ENCODE assay signal across 8 mouse cellular contexts in genomic region chr11:113990466-113990865, GRCm38 (mm10).
DNase-seq lines count a peak whose midpoint lies in the region; ATAC-seq and TF ChIP-seq lines count a peak whose summit lies in the region.

No protein-coding gene starts in this region.

- peaks cover 35% of the 10 kb centered on the region for H3K4me1 ChIP-seq in forebrain, embryonic 10.5 days
- H3K4me1 ChIP-seq in heart, embryonic 16.5 days (ENCODE audit: control insufficient read depth, insufficient read depth, low read length) = peaks cover 16% of the 10 kb centered on the region
- no peaks in the 10 kb centered on the region; the same call in 1 of the 2 replicates for H3K4me1 ChIP-seq in kidney, postnatal 0 days (replicated peaks; ENCODE audit: insufficient read depth, low read length)
- H3K4me1 ChIP-seq in limb, embryonic 14.5 days (ENCODE audit: control insufficient read depth, insufficient read depth, low read length) = peaks cover 25% of the 10 kb centered on the region
- peaks cover 27% of the 10 kb centered on the region for H3K4me1 ChIP-seq in neural tube, embryonic 14.5 days (ENCODE audit: control insufficient read depth, insufficient read depth, low read length)

- no peaks in the 10 kb centered on the region for H3K36me3 ChIP-seq in forebrain, embryonic 10.5 days (replicated peaks)
- H3K36me3 ChIP-seq in heart, embryonic 16.5 days (ENCODE audit: control insufficient read depth, insufficient read depth) = no peaks in the 10 kb centered on the region
- no peaks in the 10 kb centered on the region for H3K36me3 ChIP-seq in kidney, postnatal 0 days (ENCODE audit: insufficient read depth, low read length)
- no peaks in the 10 kb centered on the region for H3K36me3 ChIP-seq in limb, embryonic 14.5 days (ENCODE audit: control insufficient read depth, insufficient read depth, low read length)
- H3K36me3 ChIP-seq in neural tube, embryonic 14.5 days (ENCODE audit: control insufficient read depth, insufficient read depth, low read length) = no peaks in the 10 kb centered on the region

- peak overlapping the region; percentile 44 for H3K4me3 ChIP-seq in forebrain, embryonic 10.5 days
- H3K4me3 ChIP-seq in heart, embryonic 16.5 days (ENCODE audit: low read length) = peak overlapping the region; percentile 35
- no peak overlapping the region for H3K4me3 ChIP-seq in kidney, postnatal 0 days (replicated peaks; ENCODE audit: low read depth, low read length)
- H3K4me3 ChIP-seq in limb, embryonic 14.5 days (replicated peaks; ENCODE audit: low read length) = peak overlapping the region; percentile 13; the same call in 1 of the 2 replicates
- peak overlapping the region; percentile 17; the same call in 1 of the 2 replicates for H3K4me3 ChIP-seq in neural tube, embryonic 14.5 days (ENCODE audit: low read depth, low read length)

- no peak for TF ChIP-seq POLR2A in limb, embryonic 14.5 days (IDR thresholded peaks at IDR 0.05; ENCODE audit: borderline replicate concordance, extremely low read depth, insufficient read depth, insufficient read length)

- H3K27me3 ChIP-seq in forebrain, embryonic 10.5 days (ENCODE audit: poor library complexity, severe bottlenecking) = peaks cover 32% of the 10 kb centered on the region
- no peaks in the 10 kb centered on the region for H3K27me3 ChIP-seq in heart, embryonic 16.5 days (ENCODE audit: control insufficient read depth, insufficient read depth, low read length)
- no peaks in the 10 kb centered on the region for H3K27me3 ChIP-seq in kidney, postnatal 0 days (ENCODE audit: insufficient read depth, low read length)
- H3K27me3 ChIP-seq in limb, embryonic 14.5 days (ENCODE audit: control insufficient read depth, insufficient read depth, low read length) = no peaks in the 10 kb centered on the region
- no peaks in the 10 kb centered on the region for H3K27me3 ChIP-seq in neural tube, embryonic 14.5 days (ENCODE audit: control insufficient read depth, insufficient read depth, low read length)

- peak; percentile 12 to 20 for DNase-seq in urinary bladder, adult 18-20 months (ENCODE audit: low spot score in 2 of 2)
- no peak for DNase-seq in urinary bladder, postnatal 10 days (ENCODE audit: low spot score)
- peak; percentile 76 for DNase-seq in forebrain, embryonic 10.5 days (ENCODE audit: extremely low spot score, low spot score)
- DNase-seq in kidney, postnatal 0 days (ENCODE audit: low spot score) = peak; percentile 75
- DNase-seq in limb, embryonic 14.5 days (ENCODE audit: low spot score) = peak; percentile 81
- DNase-seq in spleen, postnatal 36 days (ENCODE audit: low spot score in 2 of 2) = no peak

- H3K9ac ChIP-seq in heart, embryonic 16.5 days (ENCODE audit: low read length) = no peak overlapping the region
- no peak overlapping the region for H3K9ac ChIP-seq in kidney, postnatal 0 days (ENCODE audit: low read depth, low read length)
- H3K9ac ChIP-seq in limb, embryonic 14.5 days (ENCODE audit: low read depth, low read length, severe bottlenecking) = no peak overlapping the region
- H3K9ac ChIP-seq in neural tube, embryonic 14.5 days (replicated peaks; ENCODE audit: low read depth, low read length) = no peak overlapping the region

- no peaks in the 10 kb centered on the region for H3K9me3 ChIP-seq in forebrain, embryonic 10.5 days
- H3K9me3 ChIP-seq in heart, embryonic 16.5 days (replicated peaks; ENCODE audit: control insufficient read depth, low read length) = no peaks in the 10 kb centered on the region
- no peaks in the 10 kb centered on the region for H3K9me3 ChIP-seq in kidney, postnatal 0 days (replicated peaks; ENCODE audit: low read length)
- H3K9me3 ChIP-seq in limb, embryonic 14.5 days (ENCODE audit: control insufficient read depth, low read length) = no peaks in the 10 kb centered on the region
- H3K9me3 ChIP-seq in neural tube, embryonic 14.5 days (ENCODE audit: control insufficient read depth, low read length) = no peaks in the 10 kb centered on the region

- peak; percentile 74 for ATAC-seq in heart, embryonic 16.5 days (replicated peaks; ENCODE audit: extremely low read depth, insufficient read depth, low FRiP score)
- peak; percentile 56 for ATAC-seq in kidney, postnatal 0 days (replicated peaks; ENCODE audit: low FRiP score, low read depth)
- peak; percentile 82 for ATAC-seq in limb, embryonic 14.5 days (ENCODE audit: low FRiP score, low read depth)
- peak; percentile 83 for ATAC-seq in neural tube, embryonic 14.5 days (ENCODE audit: low read depth)

- peak overlapping the region; percentile 75 for H3K27ac ChIP-seq in forebrain, embryonic 10.5 days
- no peak overlapping the region for H3K27ac ChIP-seq in heart, embryonic 16.5 days (ENCODE audit: low read length)
- no peak overlapping the region for H3K27ac ChIP-seq in kidney, postnatal 0 days
- no peak overlapping the region for H3K27ac ChIP-seq in limb, embryonic 14.5 days (replicated peaks; ENCODE audit: low read depth, low read length)
- H3K27ac ChIP-seq in neural tube, embryonic 14.5 days (ENCODE audit: low read depth, low read length) = peak overlapping the region; percentile 58

- no peak for TF ChIP-seq CTCF in kidney, postnatal 0 days (IDR thresholded peaks at IDR 0.05; ENCODE audit: low read depth)

- peak overlapping the region; percentile 38; the same call in 1 of the 2 replicates for H3K4me2 ChIP-seq in heart, embryonic 16.5 days (ENCODE audit: low read depth, low read length)
- H3K4me2 ChIP-seq in kidney, postnatal 0 days (ENCODE audit: low read length) = peak overlapping the region; percentile 45
- peak overlapping the region; percentile 28 for H3K4me2 ChIP-seq in limb, embryonic 14.5 days (replicated peaks; ENCODE audit: low read depth, low read length, severe bottlenecking)
- H3K4me2 ChIP-seq in neural tube, embryonic 14.5 days (ENCODE audit: low read depth, low read length) = peak overlapping the region; percentile 34

- WGBS in forebrain, embryonic 10.5 days = 1% methylated on average over 6 of the region's 6 CpGs
- 5% methylated on average over 6 of the region's 6 CpGs for WGBS in heart, embryonic 16.5 days
- WGBS in kidney, postnatal 0 days = 6% methylated on average over 6 of the region's 6 CpGs
- WGBS in limb, embryonic 14.5 days = 0% methylated on average over 6 of the region's 6 CpGs
- 2% methylated on average over 6 of the region's 6 CpGs for WGBS in neural tube, embryonic 14.5 days

Comparison
In these comparisons a context has a peak if more than half of its experiments do, and no peak if none do; other contexts are left out.
1. DNase-seq: peak in urinary bladder, adult 18-20 months (2 of 2), forebrain, embryonic 10.5 days (single experiment), kidney, postnatal 0 days (single experiment) and limb, embryonic 14.5 days (single experiment); none in urinary bladder, postnatal 10 days (single experiment) and spleen, postnatal 36 days (0 of 2).
2. H3K27ac ChIP-seq: peak in forebrain, embryonic 10.5 days (single experiment) and neural tube, embryonic 14.5 days (single experiment); none in heart, embryonic 16.5 days (single experiment), kidney, postnatal 0 days (single experiment) and limb, embryonic 14.5 days (single experiment).
3. Peak in every context shown above with its lines, with median percentiles within 50 percentile points of each other: ATAC-seq and H3K4me2 ChIP-seq.